Mouse (Mus musculus) embryo, embryonic 11.5 days (tissue): ENCODE results near the gene Znhit1.

Source experiments
- DNase-seq: peaks from one replicate; pipeline ENCODE4 v3.0.0-alpha.2; 2012; ENCODE audit warnings: low read depth, low spot score

Znhit1 gene

GRCm38 (mm10) chr5:136987934-136988271, at the start of gene Znhit1:
Gene Znhit1 (minus strand): TSS chr5:136988021.
- DNase-seq: no peak

GRCm38 (mm10) chr5:137036211-137036610, 48.4 kb upstream of the Znhit1 start:
- no peak for DNase-seq

GRCm38 (mm10) chr5:137032641-137033074, 44.8 kb upstream of the Znhit1 start:
- DNase-seq: peak; percentile 84

- no peak for DNase-seq
Observed at GRCm38 (mm10) chr5:137032033-137032421, 44.2 kb upstream of the Znhit1 start.

- DNase-seq: no peak
Observed at GRCm38 (mm10) chr5:137031076-137032032, 43.5 kb upstream of the Znhit1 start.

GRCm38 (mm10) chr5:137030416-137030810, 42.6 kb upstream of the Znhit1 start:
- DNase-seq: no peak

- peak; percentile 96 for DNase-seq
Observed at GRCm38 (mm10) chr5:137029643-137030415, 42.0 kb upstream of the Znhit1 start.

GRCm38 (mm10) chr5:137029273-137029585, 41.4 kb upstream of the Znhit1 start:
- no peak for DNase-seq

GRCm38 (mm10) chr5:137028561-137029272, 40.9 kb upstream of the Znhit1 start:
- no peak for DNase-seq

GRCm38 (mm10) chr5:137026092-137026491, 38.3 kb upstream of the Znhit1 start, which contains the start of gene Vgf:
Gene Vgf (plus strand): TSS chr5:137026392.
- no peak for DNase-seq

GRCm38 (mm10) chr5:137025132-137025531, 37.3 kb upstream of the Znhit1 start:
- DNase-seq: peak; percentile 62

GRCm38 (mm10) chr5:137024318-137024717, 36.5 kb upstream of the Znhit1 start:
- DNase-seq: no peak

GRCm38 (mm10) chr5:137015913-137016312, 28.1 kb upstream of the Znhit1 start:
- no peak for DNase-seq

GRCm38 (mm10) chr5:137012401-137012950, 24.7 kb upstream of the Znhit1 start:
- no peak for DNase-seq

- DNase-seq: no peak
Observed at GRCm38 (mm10) chr5:137009988-137010387, 22.2 kb upstream of the Znhit1 start.

GRCm38 (mm10) chr5:137007276-137007675, 19.5 kb upstream of the Znhit1 start:
- no peak for DNase-seq

- DNase-seq: no peak
Observed at GRCm38 (mm10) chr5:137000612-137001011, 12.8 kb upstream of the Znhit1 start.

- DNase-seq: no peak
Observed at GRCm38 (mm10) chr5:136999449-136999848, 11.6 kb upstream of the Znhit1 start.

- no peak for DNase-seq
Observed at GRCm38 (mm10) chr5:136989801-136990200, 2.0 kb upstream of the Znhit1 start.

GRCm38 (mm10) chr5:136988420-136988819, 599 bp upstream of the Znhit1 start:
- no peak for DNase-seq

- DNase-seq: peak; percentile 59
Observed at GRCm38 (mm10) chr5:136987138-136987933, 485 bp downstream of the Znhit1 start.
